Mouse (Mus musculus) spleen, adult 2 months (tissue): ENCODE measurements around the gene Cmip. TPM values are rescaled to one million over a fixed set of nuclear protein-coding genes. Genes with fewer than 3 reads are reported as not detected.

Experiments used
- DNase-seq, 2 experiments: peaks; one replicate each; pipeline versions ENCODE4 v3.0.0 to v3.0.0-alpha.2; 2012 to 2021; ENCODE audit warnings: low spot score in 2 of 2, low read depth in 1 of 2
- H3K27ac ChIP-seq: fragments of 200-500 bp; 2 replicates; pipeline ENCODE4 v1.5.1; 2012; ENCODE audit warnings: low read length, inconsistent platforms; ENCODE audit not compliant: insufficient read depth
- H3K27me3 ChIP-seq: fragments of 200-500 bp; 2 replicates; pipeline ENCODE4 v1.6.1; 2012; ENCODE audit warnings: mild to moderate bottlenecking, moderate library complexity, low read length, inconsistent platforms; ENCODE audit not compliant: control insufficient read depth, insufficient read depth
- H3K36me3 ChIP-seq: fragments of 200-500 bp; 2 replicates; pipeline ENCODE4 v1.6.1; 2012; ENCODE audit warnings: mild to moderate bottlenecking, low read length, inconsistent platforms; ENCODE audit not compliant: control insufficient read depth, insufficient read depth
- H3K4me1 ChIP-seq: fragments of 200-500 bp; 2 replicates; pipeline ENCODE4 v1.6.1; 2011; ENCODE audit warnings: inconsistent platforms; ENCODE audit not compliant: control insufficient read depth, insufficient read depth, insufficient read length
- H3K4me3 ChIP-seq: fragments of 200-500 bp; 2 replicates; pipeline ENCODE4 v1.5.1; 2011; ENCODE audit warnings: mild to moderate bottlenecking, inconsistent platforms; ENCODE audit not compliant: insufficient read depth, insufficient read length; ENCODE audit errors: extremely low read depth
- CTCF ChIP-seq: fragments of 200-500 bp; IDR thresholded peaks from 2 replicates; pipeline ENCODE4 v1.5.1; 2011; ENCODE audit warnings: mild to moderate bottlenecking, inconsistent platforms; ENCODE audit not compliant: insufficient read depth, insufficient read length, insufficient replicate concordance; ENCODE audit errors: extremely low read depth
- POLR2A ChIP-seq: fragments of 200-500 bp; IDR thresholded peaks from 2 replicates; pipeline ENCODE4 v1.6.1; 2011; ENCODE audit warnings: low read depth, low read length, inconsistent platforms
- WGBS: fragments of 180-500 bp; shearing (Covaris S2); methylation state at CpG from one replicate; pipeline ENCODE4 v1.1.7; 2018; 5-methylcytosine and 5-hydroxymethylcytosine counted together
- polyA plus RNA-seq: library from polyadenylated mRNA; depleted of rRNA; stranded (reverse); fragments of >200 nt; gene quantifications from 2 replicates; pipeline ENCODE4 v1.2.3, GENCODE M21; 2012; rRNA removed

The Cmip gene
- polyA plus RNA-seq: 48.2 and 67.6 TPM in 2 replicates

DNA sequence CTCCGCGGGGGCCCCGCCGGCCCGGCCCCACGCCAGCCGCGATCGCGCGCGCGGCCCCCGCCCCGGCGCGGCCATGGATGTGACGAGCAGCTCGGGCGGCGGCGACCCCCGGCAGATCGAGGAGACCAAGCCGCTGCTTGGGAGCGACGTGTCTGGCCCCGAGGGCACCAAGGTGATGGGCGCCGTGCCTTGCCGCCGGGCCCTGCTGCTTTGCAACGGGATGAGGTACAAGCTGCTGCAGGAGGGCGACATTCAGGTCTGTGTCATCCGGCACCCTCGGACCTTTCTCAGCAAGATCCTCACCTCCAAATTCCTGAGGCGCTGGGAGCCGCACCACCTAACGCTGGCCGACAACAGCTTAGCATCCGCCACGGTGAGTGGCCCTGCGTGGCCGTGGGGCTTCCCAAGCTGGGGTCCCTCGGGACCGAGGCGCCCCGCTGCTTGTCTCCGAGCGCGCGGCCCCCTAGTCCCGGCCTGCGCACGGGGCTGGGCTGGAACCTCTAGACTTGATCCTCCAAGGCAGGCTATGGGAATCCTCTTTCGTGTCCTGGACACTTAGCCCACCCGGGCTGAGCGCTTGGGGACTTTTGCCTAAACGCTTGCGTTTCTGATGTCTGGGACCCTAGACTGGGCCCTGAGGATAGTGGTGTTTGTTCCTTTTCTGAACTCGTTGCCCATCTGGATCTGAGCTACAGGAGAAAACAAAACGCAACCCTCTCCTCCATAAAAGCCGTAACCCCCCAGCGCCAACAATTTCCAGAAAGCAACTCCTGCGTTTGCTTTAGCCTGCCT, at the start of gene Cmip:
Gene Cmip, plus strand, starts transcription at position 36 of the 792 bp plus-strand sequence.
- Histone ChIP-seq H3K27ac (peak within 1 kb of the TSS; percentile 80), H3K4me3 (peak within 1 kb of the TSS; percentile 89), H3K36me3 (no peaks in the 10 kb centered on the region), H3K27me3 (no peaks in the 10 kb centered on the region), H3K4me1 (peaks cover 20% of the 10 kb centered on the region; the same call in 1 of the 2 replicates)
- peak in 1 of 2 experiments; percentile 57 for DNase-seq
- WGBS: under 1% methylated on average over 46 of the region's 65 CpGs
- TF ChIP-seq POLR2A (no peak), CTCF (no peak)

DNA sequence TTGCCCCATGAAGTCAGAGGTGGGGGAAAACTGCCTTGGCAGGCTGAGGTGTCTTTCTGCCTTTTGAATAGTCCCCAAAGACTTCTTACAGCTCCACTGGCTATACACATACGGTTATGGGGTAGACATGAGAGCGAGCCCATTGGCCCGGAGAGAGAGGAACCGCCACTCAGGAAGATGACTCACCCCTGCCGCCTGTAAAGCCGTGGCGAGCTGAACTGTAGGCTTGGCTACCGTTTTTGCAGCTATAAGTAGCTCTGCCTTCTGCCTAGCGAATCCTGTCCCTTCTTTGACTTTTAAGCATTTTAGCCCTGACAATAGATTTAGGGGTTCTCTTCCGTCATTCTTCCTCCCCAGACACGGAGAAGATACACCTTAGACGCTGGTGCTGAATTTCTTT, 47.7 kb upstream of the Cmip start:
- peaks cover 4% of the 10 kb centered on the region for H3K36me3 ChIP-seq
- H3K4me3 ChIP-seq: no peak overlapping the region
- peak; percentile 12 to 21 for DNase-seq
- H3K27ac ChIP-seq: no peak overlapping the region
- WGBS: 30% methylated on average over 12 of the region's 12 CpGs
- peaks cover 2% of the 10 kb centered on the region; the same call in 1 of the 2 replicates for H3K4me1 ChIP-seq
- no peak for TF ChIP-seq CTCF
- H3K27me3 ChIP-seq: no peaks in the 10 kb centered on the region

DNA sequence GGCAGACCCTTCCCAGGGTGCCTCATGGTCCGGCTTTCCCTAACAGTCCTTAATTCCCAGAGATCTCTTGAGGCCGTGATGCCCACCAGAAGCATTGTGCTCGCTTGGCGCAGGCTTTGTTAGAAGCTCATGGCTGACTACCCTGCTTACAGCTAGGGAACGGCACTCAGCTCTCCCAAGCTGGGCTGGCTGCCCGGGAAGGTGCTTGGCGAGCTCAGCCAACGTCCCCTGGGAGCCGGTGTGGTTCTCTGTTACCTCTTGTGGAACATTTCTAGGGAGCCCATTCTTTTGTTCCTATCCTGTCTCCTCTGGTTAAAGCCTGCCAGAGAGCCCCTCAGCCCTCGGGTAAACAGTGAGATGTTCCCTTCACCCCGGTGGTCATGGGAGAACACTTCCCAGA, 44.8 kb upstream of the Cmip start:
- H3K36me3 ChIP-seq: no peaks in the 10 kb centered on the region
- no peak for TF ChIP-seq CTCF
- no peak for TF ChIP-seq POLR2A

DNA sequence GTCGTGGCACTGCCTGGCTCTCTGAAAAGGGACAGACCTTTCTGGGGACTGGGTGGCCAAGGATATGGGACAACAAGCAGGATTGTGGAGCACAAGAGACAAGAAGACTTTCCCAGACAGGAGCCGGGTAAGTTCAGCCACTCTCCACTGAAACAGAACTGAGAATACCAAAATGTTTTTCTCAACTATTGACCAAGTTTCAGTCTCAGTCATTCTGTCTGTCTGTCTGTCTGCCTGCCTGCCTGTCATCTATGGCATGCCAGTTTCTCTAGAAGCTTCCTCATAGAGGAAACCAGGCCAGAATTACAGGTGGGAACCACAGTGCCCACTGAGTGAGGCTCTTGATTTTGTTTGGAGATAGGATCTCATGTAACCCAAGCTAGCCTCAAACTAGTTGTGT, 39.1 kb upstream of the Cmip start:
- H3K36me3 ChIP-seq: no peaks in the 10 kb centered on the region
- DNase-seq: no peak
- 90% methylated on average over 2 of the region's 2 CpGs for WGBS

More for the DNA sequence above, 44.8 kb upstream of the Cmip start:
- DNase-seq: no peak
- H3K27ac ChIP-seq: no peak overlapping the region
- no peaks in the 10 kb centered on the region for H3K27me3 ChIP-seq
- WGBS: 95% methylated on average over 11 of the region's 11 CpGs
- H3K4me1 ChIP-seq: peaks cover 2% of the 10 kb centered on the region; the same call in 1 of the 2 replicates
- no peak overlapping the region for H3K4me3 ChIP-seq

DNA sequence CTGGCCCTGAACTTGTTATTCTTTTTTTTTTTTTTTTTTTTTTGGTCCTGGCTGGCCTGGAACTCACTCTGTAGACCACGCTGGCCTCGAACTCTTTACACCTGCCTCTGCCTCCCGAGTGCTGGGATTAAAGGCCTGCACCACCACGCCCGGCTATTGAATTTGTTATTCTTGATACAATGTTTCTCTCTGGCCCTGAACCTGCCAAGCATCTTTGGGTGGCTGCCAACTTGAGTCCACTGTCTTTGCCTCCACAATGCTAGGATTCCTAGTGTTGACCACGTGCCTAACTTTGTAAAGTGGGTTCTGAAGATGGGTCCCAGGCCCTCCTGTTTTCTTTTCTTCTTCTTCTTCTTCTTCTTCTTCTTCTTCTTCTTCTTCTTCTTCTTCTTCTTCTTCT, 34.5 kb upstream of the Cmip start:
- WGBS: 79% methylated on average over 6 of the region's 6 CpGs
- Histone ChIP-seq H3K4me1 (no peaks in the 10 kb centered on the region), H3K36me3 (no peaks in the 10 kb centered on the region), H3K27me3 (no peaks in the 10 kb centered on the region), H3K27ac (no peak overlapping the region), H3K4me3 (no peak overlapping the region)
- DNase-seq: no peak
- TF ChIP-seq CTCF: no peak
- no peak for TF ChIP-seq POLR2A

More for the DNA sequence above, 39.1 kb upstream of the Cmip start:
- TF ChIP-seq POLR2A: no peak
- no peak for TF ChIP-seq CTCF
- Histone ChIP-seq H3K27me3 (no peaks in the 10 kb centered on the region), H3K27ac (no peak overlapping the region), H3K4me1 (no peaks in the 10 kb centered on the region), H3K4me3 (no peak overlapping the region)

DNA sequence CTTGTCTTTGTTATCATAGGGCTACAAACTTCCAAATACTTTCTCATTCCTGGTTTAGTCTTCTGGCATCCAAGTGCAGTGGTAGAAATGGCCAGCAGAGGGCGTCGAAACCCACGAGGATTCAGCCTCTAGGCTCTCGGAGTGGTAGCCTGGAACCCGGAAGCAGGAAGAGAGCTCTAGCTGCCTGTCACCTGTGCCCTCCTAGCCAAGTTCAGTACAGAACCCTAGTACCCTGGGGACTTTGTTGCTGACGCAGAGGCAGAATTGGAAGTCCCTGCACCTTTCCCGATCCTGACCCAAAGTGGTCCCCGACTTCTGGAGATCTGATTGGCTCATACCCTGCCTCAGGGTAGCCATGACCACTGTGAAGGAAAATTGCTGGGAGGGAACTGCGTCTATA, 32.2 kb upstream of the Cmip start:
- peak; percentile 76 to 83 for DNase-seq
- Histone ChIP-seq H3K27me3 (no peaks in the 10 kb centered on the region), H3K4me1 (no peaks in the 10 kb centered on the region), H3K36me3 (no peaks in the 10 kb centered on the region), H3K4me3 (peak overlapping the region; percentile 47), H3K27ac (no peak overlapping the region)
- TF ChIP-seq CTCF (peak; percentile 94), POLR2A (no peak; the same call in 1 of the 2 replicates)
- 7% methylated on average over 9 of the region's 9 CpGs for WGBS

DNA sequence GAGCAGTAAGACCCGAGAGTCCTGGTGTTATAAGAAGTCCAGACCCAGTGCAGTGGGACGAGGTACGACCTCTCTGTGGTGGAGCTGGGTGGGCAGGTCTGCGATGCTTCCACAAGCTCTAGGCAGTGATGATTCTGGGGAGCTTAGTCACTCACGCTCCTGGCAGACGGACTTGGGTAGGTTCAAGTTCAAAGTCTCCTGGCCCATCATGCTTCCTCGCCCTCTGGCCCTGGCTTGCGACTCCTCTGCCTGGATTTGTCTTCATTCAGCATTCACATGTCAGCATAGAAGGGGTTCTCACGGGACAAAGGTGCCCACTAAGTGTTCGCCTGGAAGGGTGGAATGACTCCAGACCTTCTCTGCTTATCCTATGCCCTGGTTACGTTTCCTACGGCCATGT, 30.6 kb upstream of the Cmip start:
- H3K27me3 ChIP-seq: no peaks in the 10 kb centered on the region
- DNase-seq: no peak
- no peaks in the 10 kb centered on the region for H3K36me3 ChIP-seq
- no peaks in the 10 kb centered on the region for H3K4me1 ChIP-seq
- H3K27ac ChIP-seq: no peak overlapping the region
- no peak overlapping the region for H3K4me3 ChIP-seq
- WGBS: 90% methylated on average over 12 of the region's 12 CpGs
- TF ChIP-seq POLR2A (no peak), CTCF (no peak)
